Mouse (Mus musculus): Measurements from ENCODE around the gene Zfp652. TPM values are rescaled to one million over a fixed set of nuclear protein-coding genes. Genes with fewer than 3 reads are reported as not detected.

Zfp652 gene
- polyA plus RNA-seq, 1 experiment from 2014 or later = 22.4 TPM

DNA sequence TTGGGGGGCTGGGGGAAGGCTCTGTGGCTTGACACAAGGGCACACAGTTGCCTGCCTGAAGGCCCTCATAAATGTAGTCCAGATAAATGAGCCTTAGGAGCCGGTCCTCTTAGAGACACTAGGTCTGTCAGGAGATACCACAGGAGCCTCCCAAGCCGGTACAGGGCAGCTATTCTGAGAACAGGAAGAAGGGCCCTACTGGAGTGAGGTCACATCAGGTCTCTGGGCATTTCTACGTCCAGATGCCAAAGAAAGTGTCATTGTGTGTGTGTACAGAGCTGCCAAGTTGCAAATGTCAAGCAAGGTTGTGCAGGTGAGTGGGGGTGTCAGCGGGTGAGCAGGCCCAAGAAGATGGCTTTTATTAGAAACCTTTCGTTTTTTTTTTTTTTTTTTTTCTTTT lies 83.1 kb downstream of the Zfp652 start:
- 73% methylated on average over 5 of the region's 5 CpGs for WGBS
- H3K4me3 ChIP-seq (replicated peaks; ENCODE audit: low read length) = no peak overlapping the region
- no peak overlapping the region for H3K9ac ChIP-seq (ENCODE audit: low read length)
- no peak for ATAC-seq (ENCODE audit: insufficient read depth, low FRiP score)
- peaks cover 14% of the 10 kb centered on the region for H3K27me3 ChIP-seq (ENCODE audit: control insufficient read depth, insufficient read depth, low read length)
- H3K4me2 ChIP-seq (ENCODE audit: low read depth, low read length) = no peak overlapping the region
- peaks cover 5% of the 10 kb centered on the region for H3K4me1 ChIP-seq (ENCODE audit: control insufficient read depth, insufficient read depth, low read length)
- no peak overlapping the region for H3K27ac ChIP-seq (ENCODE audit: low read length)
- no peaks in the 10 kb centered on the region for H3K9me3 ChIP-seq (replicated peaks; ENCODE audit: control insufficient read depth, low read length)
- H3K36me3 ChIP-seq (ENCODE audit: control insufficient read depth, insufficient read depth, low read length) = no peaks in the 10 kb centered on the region

DNA sequence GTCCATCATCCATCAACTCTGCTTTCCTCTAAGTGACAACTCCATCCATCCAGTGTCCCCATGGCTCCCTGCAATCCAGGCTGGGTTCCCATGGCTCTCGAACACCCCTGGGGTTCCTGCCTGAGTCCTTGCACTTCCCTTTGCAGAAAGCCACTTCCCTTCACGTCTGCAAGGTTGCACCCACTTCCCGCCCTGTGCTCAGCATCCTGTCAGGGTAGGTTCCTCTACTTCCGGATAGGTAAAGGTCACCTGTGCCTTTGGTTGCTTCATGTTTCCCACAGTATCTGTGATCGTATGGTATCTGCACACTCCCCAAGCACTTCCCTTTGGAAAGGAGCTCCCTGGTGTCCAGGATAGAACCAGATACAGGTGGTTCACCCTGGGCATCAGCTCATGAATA lies 92.5 kb downstream of the Zfp652 start:
- no peak for ATAC-seq (ENCODE audit: insufficient read depth, low FRiP score)
- Histone ChIP-seq H3K27ac (ENCODE audit: low read length) (peak overlapping the region; percentile 30), H3K4me2 (ENCODE audit: low read depth, low read length) (no peak overlapping the region), H3K4me3 (replicated peaks; ENCODE audit: low read length) (no peak overlapping the region), H3K9ac (ENCODE audit: low read length) (no peak overlapping the region), H3K27me3 (ENCODE audit: control insufficient read depth, insufficient read depth, low read length) (no peaks in the 10 kb centered on the region), H3K9me3 (replicated peaks; ENCODE audit: control insufficient read depth, low read length) (peaks cover 4% of the 10 kb centered on the region; the same call in 1 of the 2 replicates), H3K4me1 (ENCODE audit: control insufficient read depth, insufficient read depth, low read length) (peaks cover 15% of the 10 kb centered on the region), H3K36me3 (ENCODE audit: control insufficient read depth, insufficient read depth, low read length) (no peaks in the 10 kb centered on the region)
- 64% methylated on average over 5 of the region's 5 CpGs for WGBS

DNA sequence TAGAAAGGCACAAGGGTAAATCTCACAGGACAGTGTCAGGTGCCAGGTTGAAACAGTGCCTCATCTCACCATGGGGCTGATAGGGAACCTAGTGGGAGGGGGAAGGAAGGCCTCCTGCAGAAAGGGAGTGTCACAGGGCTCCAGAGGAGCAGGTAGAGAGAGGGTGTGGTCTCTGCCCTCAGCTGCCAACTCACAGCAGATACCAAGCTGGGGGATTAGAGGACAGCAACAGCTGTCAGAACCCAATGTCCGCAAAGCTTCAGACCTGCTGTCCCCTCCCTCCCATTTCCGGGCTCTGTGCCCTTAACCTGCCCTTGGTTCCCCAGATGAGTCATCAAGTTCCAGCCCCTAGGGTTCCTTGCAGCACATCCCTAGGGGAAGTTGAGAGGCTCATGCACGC lies 93.1 kb downstream of the Zfp652 start:
- WGBS = 28% methylated on average over 3 of the region's 3 CpGs
- Histone ChIP-seq H3K27me3 (ENCODE audit: control insufficient read depth, insufficient read depth, low read length) (no peaks in the 10 kb centered on the region), H3K4me3 (replicated peaks; ENCODE audit: low read length) (no peak overlapping the region), H3K9me3 (replicated peaks; ENCODE audit: control insufficient read depth, low read length) (peaks cover 4% of the 10 kb centered on the region; the same call in 1 of the 2 replicates), H3K4me2 (ENCODE audit: low read depth, low read length) (no peak overlapping the region), H3K36me3 (ENCODE audit: control insufficient read depth, insufficient read depth, low read length) (no peaks in the 10 kb centered on the region), H3K27ac (ENCODE audit: low read length) (peak overlapping the region; percentile 30; the same call in 1 of the 2 replicates), H3K9ac (ENCODE audit: low read length) (no peak overlapping the region), H3K4me1 (ENCODE audit: control insufficient read depth, insufficient read depth, low read length) (peaks cover 10% of the 10 kb centered on the region)
- ATAC-seq (ENCODE audit: insufficient read depth, low FRiP score) = peak; percentile 69

DNA sequence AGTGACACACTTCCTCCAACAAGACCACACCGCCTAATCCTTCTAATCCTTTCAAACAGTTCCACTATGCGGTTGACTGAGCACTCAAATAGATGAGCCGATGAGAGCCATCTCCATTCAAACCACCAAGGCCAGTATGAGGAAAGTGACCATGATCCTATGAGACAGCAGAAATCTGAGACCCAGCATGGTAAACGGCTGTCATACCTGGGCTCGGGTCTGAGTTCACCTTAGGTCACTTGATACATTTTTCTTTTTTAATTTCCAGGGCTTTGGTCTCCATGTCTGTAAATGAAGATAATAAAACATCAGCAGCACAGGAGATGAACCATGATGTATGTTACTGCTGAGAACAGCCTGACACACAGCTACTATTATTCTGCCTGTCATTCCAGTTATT lies 95.4 kb downstream of the Zfp652 start:
- Histone ChIP-seq H3K9ac (ENCODE audit: low read length) (no peak overlapping the region), H3K27ac (ENCODE audit: low read length) (no peak overlapping the region), H3K9me3 (replicated peaks; ENCODE audit: control insufficient read depth, low read length) (peaks cover 4% of the 10 kb centered on the region; the same call in 1 of the 2 replicates), H3K4me2 (ENCODE audit: low read depth, low read length) (no peak overlapping the region), H3K4me3 (replicated peaks; ENCODE audit: low read length) (no peak overlapping the region), H3K27me3 (ENCODE audit: control insufficient read depth, insufficient read depth, low read length) (no peaks in the 10 kb centered on the region), H3K36me3 (ENCODE audit: control insufficient read depth, insufficient read depth, low read length) (no peaks in the 10 kb centered on the region), H3K4me1 (ENCODE audit: control insufficient read depth, insufficient read depth, low read length) (peaks cover 6% of the 10 kb centered on the region)
- 96% methylated on average over 5 of the region's 5 CpGs for WGBS
- no peak for ATAC-seq (ENCODE audit: insufficient read depth, low FRiP score)

DNA sequence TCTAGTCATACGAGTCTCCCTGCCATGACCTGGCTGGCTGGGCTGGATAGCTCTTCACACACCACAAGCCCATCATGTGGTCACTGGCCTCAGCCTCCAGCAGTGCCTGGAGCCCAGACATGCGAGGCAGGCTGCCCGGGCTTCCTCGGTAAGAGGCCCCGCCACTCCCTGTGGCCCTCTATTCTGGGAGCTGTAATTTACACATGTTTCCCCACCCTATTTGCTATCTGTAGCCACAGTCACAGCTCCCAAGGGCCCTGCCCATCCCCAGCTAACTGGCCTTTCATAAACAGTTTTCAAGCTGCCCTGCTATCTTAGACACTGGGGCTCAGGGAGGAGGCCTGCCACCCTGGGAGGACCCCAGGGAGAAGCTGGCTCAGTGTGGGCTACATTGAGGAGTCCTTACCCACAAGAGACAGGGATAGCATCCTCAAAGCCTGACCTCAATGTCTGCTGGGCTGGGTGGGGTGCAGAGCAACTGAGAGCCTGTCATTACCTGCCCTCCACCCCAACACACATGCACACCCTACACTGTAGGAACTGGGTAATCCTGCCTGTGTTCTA lies 96.1 kb downstream of the Zfp652 start:
- Histone ChIP-seq H3K4me3 (replicated peaks; ENCODE audit: low read length) (no peak overlapping the region), H3K9ac (ENCODE audit: low read length) (no peak overlapping the region), H3K36me3 (ENCODE audit: control insufficient read depth, insufficient read depth, low read length) (no peaks in the 10 kb centered on the region), H3K27ac (ENCODE audit: low read length) (no peak overlapping the region), H3K4me2 (ENCODE audit: low read depth, low read length) (no peak overlapping the region), H3K4me1 (ENCODE audit: control insufficient read depth, insufficient read depth, low read length) (peaks cover 6% of the 10 kb centered on the region), H3K9me3 (replicated peaks; ENCODE audit: control insufficient read depth, low read length) (peaks cover 4% of the 10 kb centered on the region; the same call in 1 of the 2 replicates), H3K27me3 (ENCODE audit: control insufficient read depth, insufficient read depth, low read length) (no peaks in the 10 kb centered on the region)
- ATAC-seq (ENCODE audit: insufficient read depth, low FRiP score) = peak; percentile 85
- WGBS = 45% methylated on average over 5 of the region's 5 CpGs

DNA sequence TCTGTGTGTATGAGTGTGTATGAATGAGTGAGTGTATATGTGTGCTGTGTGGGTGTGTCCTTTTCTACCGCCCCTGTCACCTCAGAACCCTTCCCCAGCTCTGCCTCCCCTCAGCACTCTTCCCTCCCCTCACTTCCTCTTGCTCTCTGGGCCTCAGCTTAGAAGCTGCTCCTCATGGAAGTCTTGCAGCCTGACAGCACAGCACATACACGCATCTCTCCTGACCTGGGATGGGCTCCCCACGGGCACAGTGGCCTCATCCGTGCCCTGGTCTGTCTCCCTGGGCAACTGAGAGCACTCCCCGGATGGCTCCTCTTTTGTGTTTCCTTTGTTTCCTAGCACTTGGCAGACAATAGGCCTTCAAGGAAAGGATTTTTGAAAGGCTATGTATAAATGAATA lies 97.1 kb downstream of the Zfp652 start:
- Histone ChIP-seq H3K27ac (ENCODE audit: low read length) (no peak overlapping the region), H3K27me3 (ENCODE audit: control insufficient read depth, insufficient read depth, low read length) (no peaks in the 10 kb centered on the region), H3K9me3 (replicated peaks; ENCODE audit: control insufficient read depth, low read length) (peaks cover 8% of the 10 kb centered on the region; the same call in 1 of the 2 replicates), H3K36me3 (ENCODE audit: control insufficient read depth, insufficient read depth, low read length) (no peaks in the 10 kb centered on the region), H3K4me2 (ENCODE audit: low read depth, low read length) (no peak overlapping the region), H3K4me1 (ENCODE audit: control insufficient read depth, insufficient read depth, low read length) (peaks cover 6% of the 10 kb centered on the region), H3K4me3 (replicated peaks; ENCODE audit: low read length) (no peak overlapping the region), H3K9ac (ENCODE audit: low read length) (no peak overlapping the region)
- ATAC-seq (ENCODE audit: insufficient read depth, low FRiP score) = no peak
- 56% methylated on average over 5 of the region's 5 CpGs for WGBS

DNA sequence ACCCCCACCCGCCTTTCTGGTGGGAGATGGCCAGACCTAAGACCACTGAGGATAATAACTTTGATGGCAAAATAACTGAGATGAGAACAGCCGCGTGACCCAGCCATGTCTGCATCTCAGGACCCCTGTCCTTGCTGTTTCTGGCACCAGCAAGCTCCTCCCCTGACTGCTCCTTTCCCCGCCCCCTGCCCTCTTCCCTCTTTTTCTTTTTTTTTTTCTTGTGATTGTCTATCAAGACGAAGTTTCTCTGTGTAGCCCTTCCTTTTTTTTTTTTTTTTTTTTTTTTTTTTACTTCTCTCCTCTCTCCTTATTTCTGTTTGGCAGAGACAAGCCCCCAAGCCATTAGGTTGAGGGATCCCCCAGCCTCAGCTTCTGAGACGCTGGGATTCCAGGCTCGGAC lies 98.4 kb downstream of the Zfp652 start:
- Histone ChIP-seq H3K4me3 (replicated peaks; ENCODE audit: low read length) (no peak overlapping the region), H3K27me3 (ENCODE audit: control insufficient read depth, insufficient read depth, low read length) (no peaks in the 10 kb centered on the region), H3K27ac (ENCODE audit: low read length) (no peak overlapping the region), H3K36me3 (ENCODE audit: control insufficient read depth, insufficient read depth, low read length) (no peaks in the 10 kb centered on the region), H3K4me2 (ENCODE audit: low read depth, low read length) (no peak overlapping the region), H3K9ac (ENCODE audit: low read length) (no peak overlapping the region), H3K9me3 (replicated peaks; ENCODE audit: control insufficient read depth, low read length) (peaks cover 8% of the 10 kb centered on the region; the same call in 1 of the 2 replicates), H3K4me1 (ENCODE audit: control insufficient read depth, insufficient read depth, low read length) (no peaks in the 10 kb centered on the region)
- WGBS = 54% methylated on average over 7 of the region's 7 CpGs
- ATAC-seq (ENCODE audit: insufficient read depth, low FRiP score) = no peak

DNA sequence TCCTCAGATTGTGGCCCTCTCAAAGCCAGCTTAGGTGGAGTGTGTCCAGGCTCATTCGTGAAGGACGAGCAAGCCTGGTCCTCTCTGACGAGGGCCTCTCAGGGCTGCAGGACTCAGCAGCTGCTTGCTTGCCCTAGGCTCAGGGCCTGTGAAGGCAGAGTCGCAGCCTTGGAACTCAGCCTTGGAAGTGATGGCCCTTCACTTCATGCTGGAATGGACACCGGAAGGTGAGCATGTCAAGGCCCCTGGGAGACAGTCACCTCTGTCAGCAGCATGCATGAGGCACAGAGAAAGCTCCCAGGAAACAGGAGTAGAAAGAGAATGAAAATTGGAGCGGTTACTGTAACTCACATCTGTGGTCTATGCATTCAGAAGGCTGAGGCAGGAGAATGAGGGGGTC lies 99.3 kb downstream of the Zfp652 start:
- Histone ChIP-seq H3K4me3 (replicated peaks; ENCODE audit: low read length) (no peak overlapping the region), H3K4me1 (ENCODE audit: control insufficient read depth, insufficient read depth, low read length) (no peaks in the 10 kb centered on the region), H3K9me3 (replicated peaks; ENCODE audit: control insufficient read depth, low read length) (peaks cover 8% of the 10 kb centered on the region; the same call in 1 of the 2 replicates), H3K27ac (ENCODE audit: low read length) (no peak overlapping the region), H3K36me3 (ENCODE audit: control insufficient read depth, insufficient read depth, low read length) (no peaks in the 10 kb centered on the region), H3K27me3 (ENCODE audit: control insufficient read depth, insufficient read depth, low read length) (no peaks in the 10 kb centered on the region), H3K9ac (ENCODE audit: low read length) (no peak overlapping the region), H3K4me2 (ENCODE audit: low read depth, low read length) (no peak overlapping the region)
- no peak for ATAC-seq (ENCODE audit: insufficient read depth, low FRiP score)
- WGBS = 78% methylated on average over 6 of the region's 6 CpGs

DNA sequence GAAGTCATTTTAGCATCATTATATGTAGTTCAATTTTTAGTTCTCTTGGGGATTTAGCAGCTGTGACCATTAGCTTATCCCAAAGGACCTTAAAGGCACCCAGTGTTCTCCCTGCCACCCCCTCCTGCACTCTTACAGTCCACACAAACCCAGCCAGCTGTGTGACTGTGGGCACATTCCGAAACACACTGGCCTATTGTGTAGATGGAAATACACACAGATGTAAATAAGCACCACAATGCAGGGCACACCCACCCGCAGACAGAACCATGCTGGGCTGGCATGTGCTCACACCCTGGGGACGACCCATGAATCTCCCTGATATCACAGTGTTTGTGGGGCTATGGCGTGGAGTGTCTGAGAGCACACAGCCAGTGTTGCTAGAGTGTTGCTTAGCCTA lies 99.8 kb downstream of the Zfp652 start:
- no peaks in the 10 kb centered on the region for H3K36me3 ChIP-seq (ENCODE audit: control insufficient read depth, insufficient read depth, low read length)
- 73% methylated on average over 4 of the region's 4 CpGs for WGBS
- H3K9me3 ChIP-seq (replicated peaks; ENCODE audit: control insufficient read depth, low read length) = peaks cover 8% of the 10 kb centered on the region; the same call in 1 of the 2 replicates
- no peaks in the 10 kb centered on the region for H3K27me3 ChIP-seq (ENCODE audit: control insufficient read depth, insufficient read depth, low read length)
- H3K4me3 ChIP-seq (replicated peaks; ENCODE audit: low read length) = no peak overlapping the region
- H3K4me2 ChIP-seq (ENCODE audit: low read depth, low read length) = no peak overlapping the region
- H3K27ac ChIP-seq (ENCODE audit: low read length) = no peak overlapping the region
- no peaks in the 10 kb centered on the region for H3K4me1 ChIP-seq (ENCODE audit: control insufficient read depth, insufficient read depth, low read length)
- ATAC-seq (ENCODE audit: insufficient read depth, low FRiP score) = no peak
- no peak overlapping the region for H3K9ac ChIP-seq (ENCODE audit: low read length)

All from stomach, embryonic 16.5 days (tissue).